Mouse (Mus musculus) liver, embryonic 15.5 days (tissue): Measurements from ENCODE around the gene Arvcf. TPM values are rescaled to one million over a fixed set of nuclear protein-coding genes. Genes with fewer than 3 reads are reported as not detected.
A peak's percentile ranks its signal among the peaks of the same experiment; 100 is the strongest.

ENCODE experiments used
- ATAC-seq: fragments of 200-750 bp; cut with Nextera tagmentation; 2 replicates; pipeline ENCODE4 v1.8.0; 2017; ENCODE audit warnings: moderate number of reproducible peaks, mild to moderate bottlenecking, moderate library complexity; ENCODE audit not compliant: insufficient read depth
- H3K27ac ChIP-seq: fragments of 300-500 bp; sonication (generic); replicated peaks from 2 replicates; pipeline ENCODE4 v1.5.1; 2015; ENCODE audit warnings: mild to moderate bottlenecking, inconsistent platforms
- H3K27me3 ChIP-seq: fragments of 300-500 bp; sonication (generic); 2 replicates; pipeline ENCODE4 v1.6.1; 2015; ENCODE audit warnings: mild to moderate bottlenecking, inconsistent platforms
- H3K36me3 ChIP-seq: fragments of 300-500 bp; sonication (generic); replicated peaks from 2 replicates; pipeline ENCODE4 v1.6.1; 2015; ENCODE audit warnings: moderate library complexity, mild to moderate bottlenecking, inconsistent platforms
- H3K4me1 ChIP-seq: fragments of 300-500 bp; sonication (generic); replicated peaks from 2 replicates; pipeline ENCODE4 v1.6.1; 2015; ENCODE audit warnings: inconsistent platforms
- H3K4me2 ChIP-seq: fragments of 300-500 bp; sonication (generic); 2 replicates; pipeline ENCODE4 v1.6.1; 2015; ENCODE audit warnings: moderate library complexity, mild to moderate bottlenecking, inconsistent platforms
- H3K4me3 ChIP-seq: fragments of 300-500 bp; sonication (generic); replicated peaks from 2 replicates; pipeline ENCODE4 v1.5.1; 2015; ENCODE audit warnings: mild to moderate bottlenecking, inconsistent platforms
- H3K9ac ChIP-seq: fragments of 300-500 bp; sonication (generic); 2 replicates; pipeline ENCODE4 v1.6.1; 2015; ENCODE audit warnings: moderate library complexity, mild to moderate bottlenecking, inconsistent platforms
- H3K9me3 ChIP-seq: fragments of 300-500 bp; sonication (generic); replicated peaks from 2 replicates; pipeline ENCODE4 v1.6.1; 2016; ENCODE audit warnings: inconsistent platforms
- WGBS: fragments of 180-500 bp; shearing (Covaris S2); methylation state at CpG from one replicate; pipeline ENCODE4 v1.1.7; 2015; ENCODE audit warnings: mixed read lengths; ENCODE audit not compliant: insufficient replicate concordance; 5-methylcytosine and 5-hydroxymethylcytosine counted together
- polyA plus RNA-seq: library from polyadenylated mRNA; unstranded; fragments of >200 nt; fragmentation: Nextera tagmentation; extraction: Ambion mirVana; gene quantifications from 2 replicates; pipeline ENCODE4 v1.2.1, GENCODE M21; 2015

Arvcf gene
- polyA plus RNA-seq, 1 experiment from 2014 or later, result 7.6 TPM

DNA sequence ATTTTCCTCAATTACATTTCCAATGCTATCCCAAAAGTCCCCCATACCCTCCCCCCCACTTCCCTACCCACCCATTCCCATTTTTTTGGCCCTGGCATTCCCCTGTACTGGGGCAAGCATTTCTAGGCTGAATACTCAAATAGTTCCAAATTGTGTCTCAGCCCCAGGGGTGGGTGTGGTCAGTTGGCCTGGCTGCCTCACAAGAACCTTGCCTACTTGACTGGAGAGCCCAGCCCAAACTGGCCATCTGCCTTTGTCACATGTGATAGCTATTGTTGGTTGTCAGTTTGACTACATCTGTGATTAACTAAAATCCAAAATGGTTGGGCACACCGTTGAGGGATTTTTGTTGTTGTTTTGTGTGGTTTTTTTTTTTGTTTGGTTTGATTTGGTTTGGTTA, 9.0 kb downstream of the Arvcf start:
- Histone ChIP-seq H3K27me3 (no peaks in the 10 kb centered on the region), H3K4me3 (no peak overlapping the region), H3K9me3 (no peaks in the 10 kb centered on the region), H3K27ac (no peak overlapping the region), H3K4me2 (no peak overlapping the region), H3K4me1 (peaks cover 30% of the 10 kb centered on the region), H3K9ac (no peak overlapping the region), H3K36me3 (no peaks in the 10 kb centered on the region)
- ATAC-seq, result no peak
- WGBS, result 63% methylated on average over 1 of the region's 1 CpGs

DNA sequence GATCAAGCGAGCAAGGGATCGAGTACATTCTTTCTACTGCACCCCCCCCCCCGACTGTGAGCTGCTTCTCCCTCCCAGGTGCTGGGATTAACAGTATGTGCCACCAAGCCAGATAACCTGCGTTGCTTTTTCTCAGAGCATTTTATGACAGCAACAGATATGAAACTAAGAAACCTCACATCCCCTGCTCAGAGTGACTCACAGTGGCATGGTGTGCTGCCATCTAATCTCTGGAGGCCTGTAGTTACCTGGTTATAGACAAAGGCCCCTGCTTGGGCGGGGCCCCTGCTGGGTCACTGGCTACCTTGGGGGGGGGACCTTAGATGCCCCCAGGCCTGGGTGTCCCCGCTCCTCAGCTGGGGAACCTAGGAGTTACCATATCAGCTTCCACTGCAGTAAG, 10.0 kb downstream of the Arvcf start:
- Histone ChIP-seq H3K4me3 (no peak overlapping the region), H3K27ac (no peak overlapping the region), H3K36me3 (no peaks in the 10 kb centered on the region), H3K4me2 (no peak overlapping the region), H3K27me3 (no peaks in the 10 kb centered on the region), H3K9ac (no peak overlapping the region), H3K4me1 (peaks cover 20% of the 10 kb centered on the region), H3K9me3 (no peaks in the 10 kb centered on the region)
- no peak for ATAC-seq
- WGBS, result 61% methylated on average over 6 of the region's 6 CpGs

GRCm38 (mm10) chr16:18360151-18360805, 12.3 kb downstream of the Arvcf start:
- Histone ChIP-seq H3K9me3 (no peaks in the 10 kb centered on the region), H3K4me1 (peaks cover 4% of the 10 kb centered on the region; the same call in 1 of the 2 replicates), H3K27me3 (no peaks in the 10 kb centered on the region), H3K36me3 (no peaks in the 10 kb centered on the region), H3K27ac (no peak overlapping the region), H3K9ac (no peak overlapping the region), H3K4me3 (no peak overlapping the region), H3K4me2 (no peak overlapping the region)
- no peak for ATAC-seq
- WGBS, result 70% methylated on average over 6 of the region's 6 CpGs

- Histone ChIP-seq H3K27me3 (no peaks in the 10 kb centered on the region), H3K27ac (no peak overlapping the region), H3K36me3 (no peaks in the 10 kb centered on the region), H3K4me3 (no peak overlapping the region), H3K4me2 (no peak overlapping the region), H3K9me3 (no peaks in the 10 kb centered on the region), H3K9ac (no peak overlapping the region), H3K4me1 (no peaks in the 10 kb centered on the region)
- WGBS, result 70% methylated on average over 8 of the region's 8 CpGs
- no peak for ATAC-seq
Measured at GRCm38 (mm10) chr16:18362948-18363347, 15.0 kb downstream of the Arvcf start.

DNA sequence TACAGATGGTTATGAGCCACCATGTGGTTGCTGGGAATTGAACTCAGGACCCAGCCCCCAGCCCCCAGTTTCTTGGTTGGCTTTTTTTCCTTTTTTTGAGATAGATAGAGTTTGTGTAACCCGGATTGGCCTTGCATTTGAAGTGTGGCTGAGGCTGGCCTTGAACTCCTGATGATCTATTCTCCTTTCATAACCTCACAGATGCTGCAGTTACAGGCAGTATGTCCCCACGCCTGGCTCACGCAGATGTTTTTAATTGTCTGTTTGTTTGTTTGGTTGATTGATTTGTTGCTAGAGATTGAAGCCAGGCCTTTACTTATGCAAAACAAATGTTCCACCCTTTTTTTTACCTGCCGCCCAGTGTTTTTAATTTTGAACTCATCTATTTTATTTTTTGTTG, 18.9 kb downstream of the Arvcf start:
- no peaks in the 10 kb centered on the region for H3K9me3 ChIP-seq
- ATAC-seq, result no peak
- peaks cover 12% of the 10 kb centered on the region for H3K4me1 ChIP-seq
- 81% methylated on average over 4 of the region's 4 CpGs for WGBS
- no peak overlapping the region for H3K4me3 ChIP-seq
- H3K4me2 ChIP-seq, result no peak overlapping the region
- H3K27ac ChIP-seq, result no peak overlapping the region
- no peaks in the 10 kb centered on the region for H3K27me3 ChIP-seq
- no peak overlapping the region for H3K9ac ChIP-seq
- no peaks in the 10 kb centered on the region for H3K36me3 ChIP-seq

DNA sequence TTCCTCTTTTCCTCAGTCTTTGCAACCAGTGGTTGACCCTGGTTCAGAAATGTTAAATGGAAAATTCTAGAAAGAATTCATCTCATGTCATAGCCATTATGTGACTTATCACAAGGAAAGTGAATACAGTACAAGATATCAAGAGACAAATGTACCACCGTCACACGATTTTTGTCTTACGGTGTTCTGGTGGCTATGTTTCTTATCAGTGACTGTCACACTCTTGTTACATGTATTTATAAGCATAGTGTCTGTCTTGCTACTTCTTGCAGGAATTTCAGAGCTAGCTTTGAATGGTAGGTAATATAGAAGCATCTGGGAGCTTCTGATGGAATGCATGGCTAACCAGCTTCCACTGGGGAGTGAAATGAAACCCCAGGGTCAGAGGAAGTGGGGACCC, 22.2 kb downstream of the Arvcf start:
- H3K4me2 ChIP-seq, result peak overlapping the region; percentile 16; the same call in 1 of the 2 replicates
- H3K4me1 ChIP-seq, result peaks cover 12% of the 10 kb centered on the region
- H3K36me3 ChIP-seq, result no peaks in the 10 kb centered on the region
- 14% methylated on average over 3 of the region's 3 CpGs for WGBS
- no peaks in the 10 kb centered on the region for H3K27me3 ChIP-seq
- peak; percentile 61 for ATAC-seq
- H3K9ac ChIP-seq, result no peak overlapping the region
- H3K4me3 ChIP-seq, result no peak overlapping the region
- H3K27ac ChIP-seq, result peak overlapping the region; percentile 31; the same call in 1 of the 2 replicates
- no peaks in the 10 kb centered on the region for H3K9me3 ChIP-seq

- H3K36me3 ChIP-seq, result no peaks in the 10 kb centered on the region
- ATAC-seq, result no peak
- H3K9me3 ChIP-seq, result no peaks in the 10 kb centered on the region
- WGBS, result 73% methylated on average over 4 of the region's 4 CpGs
- H3K4me3 ChIP-seq, result no peak overlapping the region
- H3K9ac ChIP-seq, result no peak overlapping the region
- no peak overlapping the region for H3K27ac ChIP-seq
- H3K27me3 ChIP-seq, result no peaks in the 10 kb centered on the region
- no peak overlapping the region for H3K4me2 ChIP-seq
- peaks cover 30% of the 10 kb centered on the region for H3K4me1 ChIP-seq
Measured at GRCm38 (mm10) chr16:18373632-18374031, 25.6 kb downstream of the Arvcf start.

DNA sequence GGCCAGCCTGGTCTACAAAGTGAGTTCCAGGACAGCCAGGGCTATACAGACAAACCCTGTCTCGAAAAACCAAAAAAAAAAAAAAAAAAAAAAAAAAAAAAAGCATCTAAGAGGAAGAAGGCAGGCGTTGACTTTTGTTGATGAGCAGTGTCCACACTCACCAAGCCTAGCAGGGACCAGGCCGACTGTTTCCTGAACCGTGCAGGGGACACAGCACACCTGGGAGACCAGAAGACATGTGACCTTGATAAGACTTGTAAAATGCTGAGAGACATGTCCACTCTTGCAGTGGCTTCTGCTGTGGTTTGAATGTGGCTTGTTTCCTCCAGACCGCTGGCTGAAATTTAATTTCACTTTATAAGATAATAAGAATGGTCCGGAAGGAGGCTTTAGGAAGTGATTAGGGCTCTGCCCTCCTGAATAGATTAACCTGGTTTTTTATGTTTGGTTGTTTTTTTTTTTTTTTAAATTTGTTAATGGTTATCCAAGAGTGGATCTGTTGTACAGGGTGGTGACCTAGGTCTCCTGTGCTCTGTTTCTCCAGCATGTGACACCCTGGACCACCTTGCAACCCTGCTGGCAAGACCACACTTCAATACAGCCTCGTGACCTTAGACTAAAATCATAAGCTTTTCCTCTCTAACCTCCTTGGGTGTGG, 28.4 kb downstream of the Arvcf start:
- H3K9ac ChIP-seq, result no peak overlapping the region
- H3K27me3 ChIP-seq, result no peaks in the 10 kb centered on the region
- H3K9me3 ChIP-seq, result no peaks in the 10 kb centered on the region
- no peak overlapping the region for H3K4me3 ChIP-seq
- no peak overlapping the region for H3K4me2 ChIP-seq
- H3K4me1 ChIP-seq, result peaks cover 18% of the 10 kb centered on the region
- WGBS, result 29% methylated on average over 7 of the region's 7 CpGs
- 0 out of 2 replicates have a peak overlapping the region, but pooled peaks have one; percentile 33 for H3K27ac ChIP-seq
- ATAC-seq, result no peak
- no peaks in the 10 kb centered on the region for H3K36me3 ChIP-seq

GRCm38 (mm10) chr16:18377203-18377602, 29.2 kb downstream of the Arvcf start:
- Histone ChIP-seq H3K27ac (0 out of 2 replicates have a peak overlapping the region, but pooled peaks have one; percentile 33), H3K9me3 (no peaks in the 10 kb centered on the region), H3K4me1 (peaks cover 20% of the 10 kb centered on the region), H3K9ac (no peak overlapping the region), H3K4me3 (no peak overlapping the region), H3K36me3 (no peaks in the 10 kb centered on the region), H3K27me3 (no peaks in the 10 kb centered on the region), H3K4me2 (no peak overlapping the region)
- WGBS, result 24% methylated on average over 3 of the region's 3 CpGs
- peak; percentile 61 for ATAC-seq

- Histone ChIP-seq H3K4me3 (no peak overlapping the region), H3K36me3 (no peaks in the 10 kb centered on the region), H3K4me2 (no peak overlapping the region), H3K27ac (0 out of 2 replicates have a peak overlapping the region, but pooled peaks have one; percentile 11), H3K27me3 (no peaks in the 10 kb centered on the region), H3K4me1 (peaks cover 30% of the 10 kb centered on the region), H3K9ac (no peak overlapping the region), H3K9me3 (no peaks in the 10 kb centered on the region)
- ATAC-seq, result no peak
- WGBS, result 23% methylated on average over 1 of the region's 1 CpGs
Measured at GRCm38 (mm10) chr16:18378489-18378888, 30.5 kb downstream of the Arvcf start.

GRCm38 (mm10) chr16:18379338-18380001, 31.5 kb downstream of the Arvcf start:
- 70% methylated on average over 8 of the region's 8 CpGs for WGBS
- Histone ChIP-seq H3K9ac (no peak overlapping the region), H3K4me2 (no peak overlapping the region), H3K4me1 (peaks cover 39% of the 10 kb centered on the region), H3K9me3 (no peaks in the 10 kb centered on the region), H3K4me3 (no peak overlapping the region), H3K27ac (no peak overlapping the region), H3K36me3 (no peaks in the 10 kb centered on the region), H3K27me3 (no peaks in the 10 kb centered on the region)
- ATAC-seq, result no peak
